Mouse (Mus musculus) heart, postnatal 25 days (tissue): ENCODE measurements at regions not wholly inside any gene's neighbourhood (a gene's known extent, or its start where the extent isn't known, plus 50 kb on each side); places are given as distances from the start of the nearest gene placed in this dataset.

ENCODE experiments used
- DNase-seq: peaks from one replicate; pipeline ENCODE4 v3.0.0; 2022; ENCODE audit warnings: low spot score
- intact Hi-C: fragments of 180-260 bp; cut with DNase I; formaldehyde crosslinking; loops from one replicate; pipeline ENCODE4 v1.15.1; 2025

- no peak for DNase-seq
Observed at GRCm38 (mm10) chr7:68873008-68873407, 124.0 kb upstream of the Arrdc4 start.

GRCm38 (mm10) chr7:68864322-68865031 is 115.4 kb upstream of the Arrdc4 start:
- DNase-seq: no peak
- intact Hi-C loops: no loop called here

More at GRCm38 (mm10) chr7:68873008-68873407, 124.0 kb upstream of the Arrdc4 start:
- intact Hi-C loops: no loop called here

GRCm38 (mm10) chr7:68858471-68859210 is 109.6 kb upstream of the Arrdc4 start:
- intact Hi-C loops: no loop called here
- no peak for DNase-seq

- no peak for DNase-seq
- intact Hi-C loops: no loop called here
Observed at GRCm38 (mm10) chr7:68851981-68852575, 103.0 kb upstream of the Arrdc4 start.

- DNase-seq: no peak
- intact Hi-C loops: no loop called here
Observed at GRCm38 (mm10) chr7:68844606-68845005, 95.6 kb upstream of the Arrdc4 start.

- intact Hi-C loops: no loop called here
- no peak for DNase-seq
Observed at GRCm38 (mm10) chr7:68843374-68843773, 94.3 kb upstream of the Arrdc4 start.

GRCm38 (mm10) chr7:68833977-68834791 is 85.1 kb upstream of the Arrdc4 start:
- no peak for DNase-seq
- intact Hi-C loops: loop anchor here (5.0 kb wide), 1 partner anchor 357 kb away; no protein-coding TSS in a partner anchor

GRCm38 (mm10) chr7:68833517-68833916 is 84.5 kb upstream of the Arrdc4 start:
- intact Hi-C loops: loop anchor here (5.0 kb wide), 1 partner anchor 356 kb away; no protein-coding TSS in a partner anchor

GRCm38 (mm10) chr7:68829861-68830260 is 80.8 kb upstream of the Arrdc4 start:
- intact Hi-C loops: loop anchor here (1.0 to 5.0 kb wide), 3 partner anchors 250 to 455 kb away; no protein-coding TSS in a partner anchor
- DNase-seq: peak; percentile 6

More at GRCm38 (mm10) chr7:68833517-68833916, 84.5 kb upstream of the Arrdc4 start:
- no peak for DNase-seq

GRCm38 (mm10) chr7:68824399-68824798 is 75.4 kb upstream of the Arrdc4 start:
- no peak for DNase-seq
- intact Hi-C loops: loop anchor here (5.0 kb wide), 1 partner anchor 157 kb away; no protein-coding TSS in a partner anchor

GRCm38 (mm10) chr7:68823646-68824045 is 74.6 kb upstream of the Arrdc4 start:
- intact Hi-C loops: loop anchor here (1.0 to 5.0 kb wide), 3 partner anchors 156 to 244 kb away; no protein-coding TSS in a partner anchor

GRCm38 (mm10) chr7:68823189-68823588 is 74.1 kb upstream of the Arrdc4 start:
- intact Hi-C loops: loop anchor here (1.0 to 5.0 kb wide), 3 partner anchors 156 to 244 kb away; no protein-coding TSS in a partner anchor
- DNase-seq: no peak

More at GRCm38 (mm10) chr7:68823646-68824045, 74.6 kb upstream of the Arrdc4 start:
- no peak for DNase-seq

GRCm38 (mm10) chr7:68814823-68815666 is 66.0 kb upstream of the Arrdc4 start:
- intact Hi-C loops: no loop called here
- no peak for DNase-seq

- intact Hi-C loops: no loop called here
- DNase-seq: no peak
Observed at GRCm38 (mm10) chr7:68809782-68810181, 60.7 kb upstream of the Arrdc4 start.
